Mouse (Mus musculus) gastrocnemius, postnatal 36 days (tissue): ENCODE data around the gene Nol7. TPM values are rescaled to one million over a fixed set of nuclear protein-coding genes. Genes with fewer than 3 reads are reported as not detected.

Experiments
- DNase-seq, 2 experiments: peaks; one replicate each; pipeline ENCODE4 v3.0.0; 2022
- intact Hi-C: fragments of 180-260 bp; cut with DNase I; formaldehyde crosslinking; loops from one replicate; pipeline ENCODE4 v1.15.1; 2025
- long read RNA-seq, 2 experiments: library from polyadenylated mRNA; stranded (forward); transcript quantifications; one replicate each; pipeline ENCODE4 v2.0.0; 2021
- total RNA-seq, 2 experiments: library from RNA; stranded (reverse); gene quantifications; 2 replicates each; pipeline ENCODE4 v1.2.3; 2021

The Nol7 gene
- total RNA-seq = 100 to 1,000 TPM; 105 to 112 TPM
- long read RNA-seq, experiment 1, transcript Nol7-201 (8 exons, 1,800 nt) = major isoform, 92 of 405 reads
- long read RNA-seq, experiment 1, partial matches to known transcripts = 308 of 405 reads
- long read RNA-seq, experiment 1, other reads (novel, unspliced or antisense) = 2 of 405 reads
- long read RNA-seq, experiment 2, transcript Nol7-201 (8 exons, 1,800 nt) = major isoform, 104 of 511 reads
- long read RNA-seq, experiment 2, partial matches to known transcripts = 403 of 511 reads
- long read RNA-seq, experiment 2, other reads (novel, unspliced or antisense) = 2 of 511 reads

- intact Hi-C loops = loop anchor here (5.0 kb wide), 2 partner anchors 201 to 216 kb away; no protein-coding TSS in a partner anchor
Observed at GRCm38 (mm10) chr13:43398297-43399080, at the start of gene Nol7. Nol7 (plus strand) TSS chr13:43398390.

GRCm38 (mm10) chr13:43349376-43349775 lies 48.8 kb upstream of the Nol7 start:
- intact Hi-C loops = no loop called here
- DNase-seq = no peak

More at GRCm38 (mm10) chr13:43398297-43399080, at the start of gene Nol7:
- DNase-seq = peak; percentile 94 to 97

- intact Hi-C loops = no loop called here
- no peak for DNase-seq
Observed at GRCm38 (mm10) chr13:43350489-43351169, 47.6 kb upstream of the Nol7 start.

GRCm38 (mm10) chr13:43353356-43353755 lies 44.8 kb upstream of the Nol7 start:
- intact Hi-C loops = no loop called here
- no peak for DNase-seq

GRCm38 (mm10) chr13:43354362-43354761 lies 43.8 kb upstream of the Nol7 start:
- intact Hi-C loops = no loop called here
- no peak for DNase-seq

- no peak for DNase-seq
- intact Hi-C loops = no loop called here
Observed at GRCm38 (mm10) chr13:43356346-43357125, 41.7 kb upstream of the Nol7 start.

- DNase-seq = no peak
- intact Hi-C loops = no loop called here
Observed at GRCm38 (mm10) chr13:43360534-43360933, 37.7 kb upstream of the Nol7 start.

- DNase-seq = no peak
- intact Hi-C loops = no loop called here
Observed at GRCm38 (mm10) chr13:43362353-43362752, 35.8 kb upstream of the Nol7 start.

GRCm38 (mm10) chr13:43364985-43365824 lies 33.0 kb upstream of the Nol7 start, which contains the start of gene Sirt5:
Sirt5 (plus strand) TSS chr13:43365496.
- DNase-seq = peak; percentile 82 to 87
- intact Hi-C loops = no loop called here

GRCm38 (mm10) chr13:43365825-43366184 lies 32.4 kb upstream of the Nol7 start:
- no peak for DNase-seq
- intact Hi-C loops = no loop called here

- intact Hi-C loops = no loop called here
Observed at GRCm38 (mm10) chr13:43370063-43370462, 28.1 kb upstream of the Nol7 start.

GRCm38 (mm10) chr13:43372892-43373291 lies 25.3 kb upstream of the Nol7 start:
- intact Hi-C loops = no loop called here

More at GRCm38 (mm10) chr13:43370063-43370462, 28.1 kb upstream of the Nol7 start:
- no peak for DNase-seq

GRCm38 (mm10) chr13:43374205-43374604 lies 24.0 kb upstream of the Nol7 start:
- intact Hi-C loops = no loop called here
- DNase-seq = no peak

More at GRCm38 (mm10) chr13:43372892-43373291, 25.3 kb upstream of the Nol7 start:
- no peak for DNase-seq

- no peak for DNase-seq
- intact Hi-C loops = no loop called here
Observed at GRCm38 (mm10) chr13:43374918-43375432, 23.2 kb upstream of the Nol7 start.

GRCm38 (mm10) chr13:43379989-43380388 lies 18.2 kb upstream of the Nol7 start:
- DNase-seq = no peak
- intact Hi-C loops = no loop called here

GRCm38 (mm10) chr13:43385321-43385720 lies 12.9 kb upstream of the Nol7 start:
- DNase-seq = no peak
- intact Hi-C loops = no loop called here

- intact Hi-C loops = loop anchor here (5.0 kb wide), 2 partner anchors 200 to 215 kb away; no protein-coding TSS in a partner anchor
Observed at GRCm38 (mm10) chr13:43397700-43398296, 392 bp upstream of the Nol7 start.

GRCm38 (mm10) chr13:43399576-43399975 lies 1.4 kb downstream of the Nol7 start:
- DNase-seq = no peak
- intact Hi-C loops = loop anchor here (5.0 kb wide), 2 partner anchors 202 to 217 kb away; no protein-coding TSS in a partner anchor

More at GRCm38 (mm10) chr13:43397700-43398296, 392 bp upstream of the Nol7 start:
- no peak for DNase-seq
